8 mouse cellular contexts compared by ENCODE assay signal in the genomic region with DNA sequence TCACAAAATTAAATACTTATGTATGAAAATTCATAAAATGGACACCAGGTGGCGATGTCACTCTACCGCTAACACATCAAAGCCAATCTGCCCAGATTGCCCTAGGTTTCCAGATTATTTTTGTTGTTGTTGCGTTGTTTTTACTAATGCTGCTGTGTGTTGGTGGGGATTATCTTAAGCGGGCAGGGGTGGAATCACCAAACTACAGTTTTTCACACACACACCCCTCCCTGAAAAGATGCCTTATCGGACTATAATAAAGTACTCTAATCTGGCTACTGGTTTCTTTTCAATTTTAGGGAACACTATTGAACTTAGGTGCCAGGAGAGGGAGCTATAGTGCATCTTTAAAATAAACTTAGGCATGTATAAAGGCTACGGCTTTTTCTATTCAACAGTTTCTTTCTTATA. TPM values are rescaled to one million over a fixed set of nuclear protein-coding genes. Genes with fewer than 3 reads are reported as not detected.
DNase-seq lines count a peak whose midpoint lies in the region; ATAC-seq and TF ChIP-seq lines count a peak whose summit lies in the region.

No protein-coding gene starts in this region.

- H3K4me2 ChIP-seq in forebrain, embryonic 14.5 days (ENCODE audit: low read length) = peak overlapping the region; percentile 45
- H3K4me2 ChIP-seq in hindbrain, postnatal 0 days (ENCODE audit: low read depth, low read length) = peak overlapping the region; percentile 49

- peak; percentile 57; the same call in 1 of the 2 replicates for TF ChIP-seq CTCF in cerebellum, adult 2 months (IDR thresholded peaks at IDR 0.05; ENCODE audit: borderline replicate concordance, insufficient read depth, low read depth, low read length)
- TF ChIP-seq CTCF in hindbrain, postnatal 0 days (IDR thresholded peaks at IDR 0.05; ENCODE audit: low read depth) = peak; percentile 86

- no peaks in the 10 kb centered on the region for H3K4me1 ChIP-seq in cerebellum, adult 2 months (ENCODE audit: control insufficient read depth, insufficient read depth, low read length)
- no peaks in the 10 kb centered on the region for H3K4me1 ChIP-seq in forebrain, embryonic 14.5 days (ENCODE audit: control insufficient read depth, insufficient read depth, low read length)
- H3K4me1 ChIP-seq in hindbrain, postnatal 0 days (ENCODE audit: insufficient read depth, low read length) = no peaks in the 10 kb centered on the region

- H3K27ac ChIP-seq in cerebellum, adult 2 months (ENCODE audit: insufficient read depth, low read length) = no peak overlapping the region
- H3K27ac ChIP-seq in forebrain, embryonic 14.5 days (ENCODE audit: low read depth, low read length) = no peak overlapping the region; the same call in 1 of the 2 replicates
- H3K27ac ChIP-seq in hindbrain, postnatal 0 days = peak overlapping the region; percentile 71; the same call in 1 of the 2 replicates

- peak; percentile 73 for ATAC-seq in forebrain, embryonic 14.5 days
- ATAC-seq in hindbrain, postnatal 0 days = peak; percentile 85

- DNase-seq in cerebellum, adult 2 months = peak; percentile 42 to 48
- DNase-seq in cerebellum, adult 11 months = no peak
- DNase-seq in brain, embryonic 18.5 days (ENCODE audit: low read depth, low spot score) = peak; percentile 67
- DNase-seq in forebrain, embryonic 14.5 days (ENCODE audit: low spot score) = peak; percentile 93
- peak; percentile 94 for DNase-seq in hindbrain, postnatal 0 days (ENCODE audit: low spot score)
- DNase-seq in left cerebral cortex, adult 18-20 months (ENCODE audit: low spot score in 2 of 2) = peak; percentile 17 to 34
- DNase-seq in lung, postnatal 36 days = peak; percentile 80
- peak; percentile 27 to 28 for DNase-seq in right cerebral cortex, postnatal 10 days (ENCODE audit: low spot score in 2 of 2)

- no peak overlapping the region for H3K9ac ChIP-seq in forebrain, embryonic 14.5 days (ENCODE audit: low read length)
- H3K9ac ChIP-seq in hindbrain, postnatal 0 days (replicated peaks; ENCODE audit: low read length) = no peak overlapping the region

- H3K9me3 ChIP-seq in forebrain, embryonic 14.5 days (replicated peaks; ENCODE audit: control insufficient read depth, low read length) = no peaks in the 10 kb centered on the region
- no peaks in the 10 kb centered on the region for H3K9me3 ChIP-seq in hindbrain, postnatal 0 days (ENCODE audit: low read length)

- H3K4me3 ChIP-seq in cerebellum, adult 2 months (replicated peaks; ENCODE audit: insufficient read depth, low read depth, low read length) = peak overlapping the region; percentile 10
- H3K4me3 ChIP-seq in forebrain, embryonic 14.5 days (ENCODE audit: low read depth, low read length) = peak overlapping the region; percentile 28
- peak overlapping the region; percentile 31 for H3K4me3 ChIP-seq in hindbrain, postnatal 0 days (ENCODE audit: low read length)

- 6% methylated on average over 6 of the region's 6 CpGs for WGBS in cerebellum, adult 2 months
- 0% methylated on average over 6 of the region's 6 CpGs for WGBS in forebrain, embryonic 14.5 days
- WGBS in hindbrain, postnatal 0 days = 2% methylated on average over 6 of the region's 6 CpGs

- TF ChIP-seq POLR2A in cerebellum, adult 2 months (IDR thresholded peaks at IDR 0.05; ENCODE audit: borderline replicate concordance, insufficient read depth, low read length) = no peak

- no peaks in the 10 kb centered on the region for H3K27me3 ChIP-seq in cerebellum, adult 2 months (ENCODE audit: control insufficient read depth, insufficient read depth, low read length)
- no peaks in the 10 kb centered on the region for H3K27me3 ChIP-seq in forebrain, embryonic 14.5 days (replicated peaks; ENCODE audit: control insufficient read depth, insufficient read depth, low read length)
- no peaks in the 10 kb centered on the region for H3K27me3 ChIP-seq in hindbrain, postnatal 0 days (ENCODE audit: insufficient read depth, low read length)

- no peaks in the 10 kb centered on the region for H3K36me3 ChIP-seq in forebrain, embryonic 14.5 days (ENCODE audit: control insufficient read depth, insufficient read depth, low read length)
- H3K36me3 ChIP-seq in hindbrain, postnatal 0 days (ENCODE audit: insufficient read depth, low read length) = no peaks in the 10 kb centered on the region

RNA-seq across cellular contexts. Expression of a gene that starts 41.1 kb away (rescaled TPM):
- 109 and 131 TPM in 2 replicates for polyA plus RNA-seq in cerebellum, adult 2 months (2012; rRNA removed)
- 1,519 and 1,568 TPM in 2 replicates for polyA plus RNA-seq in forebrain, embryonic 14.5 days (2014; fragmentation: Nextera tagmentation; extraction: Ambion mirVana)
- total RNA-seq in hindbrain, postnatal 0 days (2014; rRNA removed) = 708 and 750 TPM in 2 replicates
- 3,353 and 3,880 TPM in 2 replicates for polyA plus RNA-seq in hindbrain, postnatal 0 days (2015; fragmentation: Nextera tagmentation; extraction: Ambion mirVana)
- 10 to 100 TPM; 45.3 to 56.9 TPM for total RNA-seq in left cerebral cortex, adult 18-20 months (2021)

RNA-seq across cellular contexts. Expression of a gene that starts 50.5 kb away (rescaled TPM):
- 29.6 and 37.7 TPM in 2 replicates for polyA plus RNA-seq in cerebellum, adult 2 months (2012; rRNA removed)
- 17.5 and 19.9 TPM in 2 replicates for polyA plus RNA-seq in forebrain, embryonic 14.5 days (2014; fragmentation: Nextera tagmentation; extraction: Ambion mirVana)
- 31.1 and 40.0 TPM in 2 replicates for total RNA-seq in hindbrain, postnatal 0 days (2014; rRNA removed)
- 45.2 and 46.0 TPM in 2 replicates for polyA plus RNA-seq in hindbrain, postnatal 0 days (2015; fragmentation: Nextera tagmentation; extraction: Ambion mirVana)
- 10 to 100 TPM; 24.9 to 25.2 TPM for total RNA-seq in left cerebral cortex, adult 18-20 months (2021)

Comparison
In these comparisons a context has a peak if more than half of its experiments do, and no peak if none do; other contexts are left out.
1. RNA of a gene that starts 41.1 kb away (polyA plus RNA-seq): 3,353 to 3,880 TPM in hindbrain, postnatal 0 days and 1,519 to 1,568 TPM in forebrain, embryonic 14.5 days; 109 to 131 TPM in cerebellum, adult 2 months; every median in the first group is over 10 times any median in the second.
2. Peak in every context shown above with its lines, with median percentiles within 50 percentile points of each other: H3K4me3 ChIP-seq.